Mouse (Mus musculus) hindbrain, embryonic 16.5 days (tissue): ENCODE data around the gene Wnt5a. TPM values are rescaled to one million over a fixed set of nuclear protein-coding genes. Genes with fewer than 3 reads are reported as not detected.

ENCODE experiments used
- ATAC-seq: fragments of 200-750 bp; cut with Nextera tagmentation; 2 replicates; pipeline ENCODE4 v1.8.0; 2017; ENCODE audit warnings: moderate TSS enrichment, moderate library complexity
- H3K27ac ChIP-seq: fragments of 300-500 bp; sonication (generic); 2 replicates; pipeline ENCODE4 v1.5.1; 2014; ENCODE audit warnings: low read depth, mild to moderate bottlenecking, control low read depth, low read length, moderate library complexity
- H3K27me3 ChIP-seq: fragments of 300-500 bp; sonication (generic); replicated peaks from 2 replicates; pipeline ENCODE4 v1.6.1; 2014; ENCODE audit warnings: low read length; ENCODE audit not compliant: control insufficient read depth, insufficient read depth
- H3K36me3 ChIP-seq: fragments of 300-500 bp; sonication (generic); 2 replicates; pipeline ENCODE4 v1.6.1; 2014; ENCODE audit warnings: mild to moderate bottlenecking, low read length, moderate library complexity, mixed read lengths; ENCODE audit not compliant: control insufficient read depth, insufficient read depth
- H3K4me1 ChIP-seq: fragments of 300-500 bp; sonication (generic); 2 replicates; pipeline ENCODE4 v1.6.1; 2014; ENCODE audit warnings: low read depth, low read length; ENCODE audit not compliant: control insufficient read depth, insufficient read depth
- H3K4me2 ChIP-seq: fragments of 300-500 bp; sonication (generic); 2 replicates; pipeline ENCODE4 v1.6.1; 2014; ENCODE audit warnings: mild to moderate bottlenecking, low read length, control low read depth, moderate library complexity
- H3K4me3 ChIP-seq: fragments of 300-500 bp; sonication (generic); 2 replicates; pipeline ENCODE4 v1.5.1; 2014; ENCODE audit warnings: mild to moderate bottlenecking, low read length, control low read depth, moderate library complexity
- H3K9ac ChIP-seq: fragments of 300-500 bp; sonication (generic); 2 replicates; pipeline ENCODE4 v1.6.1; 2014; ENCODE audit warnings: low read depth, mild to moderate bottlenecking, control low read depth, low read length, moderate library complexity
- H3K9me3 ChIP-seq: fragments of 300-500 bp; sonication (generic); 2 replicates; pipeline ENCODE4 v1.6.1; 2014; ENCODE audit warnings: mild to moderate bottlenecking, low read length, moderate library complexity; ENCODE audit not compliant: control insufficient read depth
- WGBS: fragments of 180-500 bp; shearing (Covaris S2); extraction: QIAGEN DNeasy Blood & Tissue Kit; methylation state at CpG from one replicate; pipeline ENCODE4 v1.1.7; 2014; 5-methylcytosine and 5-hydroxymethylcytosine counted together
- polyA plus RNA-seq: library from polyadenylated mRNA; unstranded; fragments of >200 nt; fragmentation: Nextera tagmentation; extraction: Ambion mirVana; gene quantifications from 2 replicates; pipeline ENCODE4 v1.2.1, GENCODE M21; 2015

Gene Wnt5a
- polyA plus RNA-seq, 1 experiment from 2014 or later = 17.8 TPM

GRCm38 (mm10) chr14:28507471-28507870, 2.9 kb downstream of the Wnt5a start:
- Histone ChIP-seq H3K27ac (peak overlapping the region; percentile 25; the same call in 1 of the 2 replicates), H3K4me1 (peaks cover 35% of the 10 kb centered on the region), H3K9me3 (no peaks in the 10 kb centered on the region), H3K4me2 (peak overlapping the region; percentile 69), H3K27me3 (no peaks in the 10 kb centered on the region; the same call in 1 of the 2 replicates), H3K9ac (peak overlapping the region; percentile 49; the same call in 1 of the 2 replicates), H3K4me3 (peak overlapping the region; percentile 51), H3K36me3 (no peaks in the 10 kb centered on the region)
- ATAC-seq = 0 out of 2 replicates have a peak, but pooled peaks have one; percentile 18
- 1% methylated on average over 18 of the region's 18 CpGs for WGBS

GRCm38 (mm10) chr14:28508288-28509258, 4.0 kb downstream of the Wnt5a start:
- Histone ChIP-seq H3K4me2 (peak overlapping the region; percentile 69), H3K9me3 (no peaks in the 10 kb centered on the region), H3K4me1 (peaks cover 35% of the 10 kb centered on the region), H3K27me3 (no peaks in the 10 kb centered on the region; the same call in 1 of the 2 replicates), H3K27ac (no peak overlapping the region; the same call in 1 of the 2 replicates), H3K4me3 (peak overlapping the region; percentile 51), H3K36me3 (no peaks in the 10 kb centered on the region), H3K9ac (peak overlapping the region; percentile 55; the same call in 1 of the 2 replicates)
- ATAC-seq = no peak
- 13% methylated on average over 27 of the region's 27 CpGs for WGBS

GRCm38 (mm10) chr14:28509441-28510340, 5.1 kb downstream of the Wnt5a start:
- Histone ChIP-seq H3K9ac (peak overlapping the region; percentile 55), H3K27ac (peak overlapping the region; percentile 46), H3K4me3 (peak overlapping the region; percentile 51), H3K9me3 (no peaks in the 10 kb centered on the region), H3K36me3 (no peaks in the 10 kb centered on the region), H3K27me3 (no peaks in the 10 kb centered on the region; the same call in 1 of the 2 replicates), H3K4me1 (peaks cover 29% of the 10 kb centered on the region), H3K4me2 (peak overlapping the region; percentile 69)
- WGBS = under 1% methylated on average over 45 of the region's 47 CpGs
- ATAC-seq = no peak

- peak; percentile 34; the same call in 1 of the 2 replicates for ATAC-seq
- peak overlapping the region; percentile 6; the same call in 1 of the 2 replicates for H3K27ac ChIP-seq
- no peaks in the 10 kb centered on the region for H3K36me3 ChIP-seq
- H3K9me3 ChIP-seq = no peaks in the 10 kb centered on the region
- H3K4me3 ChIP-seq = peak overlapping the region; percentile 51
- H3K9ac ChIP-seq = peak overlapping the region; percentile 55
- peak overlapping the region; percentile 69 for H3K4me2 ChIP-seq
- 2% methylated on average over 29 of the region's 29 CpGs for WGBS
- H3K4me1 ChIP-seq = peaks cover 29% of the 10 kb centered on the region
- no peaks in the 10 kb centered on the region; the same call in 1 of the 2 replicates for H3K27me3 ChIP-seq
Measured at GRCm38 (mm10) chr14:28510341-28511028, 5.9 kb downstream of the Wnt5a start.

GRCm38 (mm10) chr14:28511029-28511651, 6.6 kb downstream of the Wnt5a start:
- 0% methylated on average over 40 of the region's 41 CpGs for WGBS

GRCm38 (mm10) chr14:28512805-28513590, 8.4 kb downstream of the Wnt5a start:
- H3K9ac ChIP-seq = no peak overlapping the region
- no peaks in the 10 kb centered on the region; the same call in 1 of the 2 replicates for H3K27me3 ChIP-seq
- 70% methylated on average over 5 of the region's 5 CpGs for WGBS
- no peak for ATAC-seq
- no peak overlapping the region for H3K4me3 ChIP-seq
- no peaks in the 10 kb centered on the region for H3K9me3 ChIP-seq
- H3K4me1 ChIP-seq = peaks cover 21% of the 10 kb centered on the region
- H3K4me2 ChIP-seq = peak overlapping the region; percentile 69
- H3K36me3 ChIP-seq = no peaks in the 10 kb centered on the region
- no peak overlapping the region for H3K27ac ChIP-seq

More at GRCm38 (mm10) chr14:28511029-28511651, 6.6 kb downstream of the Wnt5a start:
- Histone ChIP-seq H3K4me3 (peak overlapping the region; percentile 51), H3K9ac (peak overlapping the region; percentile 45), H3K27ac (peak overlapping the region; percentile 6; the same call in 1 of the 2 replicates), H3K27me3 (no peaks in the 10 kb centered on the region; the same call in 1 of the 2 replicates), H3K4me2 (peak overlapping the region; percentile 69), H3K9me3 (no peaks in the 10 kb centered on the region), H3K4me1 (peaks cover 29% of the 10 kb centered on the region), H3K36me3 (no peaks in the 10 kb centered on the region)
- ATAC-seq = no peak

- Histone ChIP-seq H3K27me3 (no peaks in the 10 kb centered on the region), H3K4me3 (no peak overlapping the region), H3K36me3 (no peaks in the 10 kb centered on the region), H3K27ac (no peak overlapping the region), H3K4me1 (peaks cover 13% of the 10 kb centered on the region), H3K9me3 (no peaks in the 10 kb centered on the region), H3K9ac (no peak overlapping the region), H3K4me2 (no peak overlapping the region; the same call in 1 of the 2 replicates)
- 23% methylated on average over 2 of the region's 2 CpGs for WGBS
- no peak for ATAC-seq
Measured at GRCm38 (mm10) chr14:28514171-28514570, 9.6 kb downstream of the Wnt5a start.
